Mouse (Mus musculus): ENCODE measurements around the gene Hs3st4. TPM values are rescaled to one million over a fixed set of nuclear protein-coding genes. Genes with fewer than 3 reads are reported as not detected.

The Hs3st4 gene
- polyA plus RNA-seq (2014; fragmentation: Illumina TruSeq; extraction: RNeasy Lipid Tissue Mini Kit (QIAGEN cat#74804)) = not detected

GRCm38 (mm10) chr7:123982461-123983038 is at the start of gene Hs3st4:
Gene Hs3st4, plus strand, starts transcription at chr7:123982869.

All from ovary, adult 10 weeks (tissue).